Mouse (Mus musculus): ENCODE data around the gene Ttc7.

Gene Ttc7

GRCm38 (mm10) chr17:87368481-87368880, 85.8 kb downstream of the Ttc7 start:
- no peak for DNase-seq

- DNase-seq: peak in 1 of 2 experiments; percentile 23
These were observed 86.6 kb downstream of the Ttc7 start for GRCm38 (mm10) chr17:87369270-87369759.

GRCm38 (mm10) chr17:87372189-87372588, 89.5 kb downstream of the Ttc7 start:
- no peak for DNase-seq

- DNase-seq: no peak
These were observed 90.6 kb downstream of the Ttc7 start for GRCm38 (mm10) chr17:87373327-87373726.

GRCm38 (mm10) chr17:87375941-87376511, 93.3 kb downstream of the Ttc7 start:
- DNase-seq: no peak

- peak in 1 of 2 experiments; percentile 4 for DNase-seq
These were observed 94.3 kb downstream of the Ttc7 start for GRCm38 (mm10) chr17:87376831-87377471.

GRCm38 (mm10) chr17:87377536-87377935, 94.8 kb downstream of the Ttc7 start:
- no peak for DNase-seq

GRCm38 (mm10) chr17:87378354-87379159, 95.9 kb downstream of the Ttc7 start:
- no peak for DNase-seq

GRCm38 (mm10) chr17:87379160-87379624, 96.5 kb downstream of the Ttc7 start:
- DNase-seq: no peak

GRCm38 (mm10) chr17:87379821-87380220, 97.1 kb downstream of the Ttc7 start:
- no peak for DNase-seq

GRCm38 (mm10) chr17:87380681-87381080, 98.0 kb downstream of the Ttc7 start:
- DNase-seq: no peak

GRCm38 (mm10) chr17:87385835-87386234, 103.1 kb downstream of the Ttc7 start:
- DNase-seq: no peak

- DNase-seq: no peak
These were observed 104.4 kb downstream of the Ttc7 start for GRCm38 (mm10) chr17:87387068-87387467.

- no peak for DNase-seq
These were observed 108.6 kb downstream of the Ttc7 start for GRCm38 (mm10) chr17:87391242-87391641.

GRCm38 (mm10) chr17:87397088-87397487, 114.4 kb downstream of the Ttc7 start:
- DNase-seq: no peak

GRCm38 (mm10) chr17:87402444-87402843, 119.8 kb downstream of the Ttc7 start:
- DNase-seq: no peak

- no peak for DNase-seq
These were observed 120.8 kb downstream of the Ttc7 start for GRCm38 (mm10) chr17:87403462-87403861.

- no peak for DNase-seq
These were observed 122.9 kb downstream of the Ttc7 start for GRCm38 (mm10) chr17:87405576-87405975.

- DNase-seq: no peak
These were observed 124.0 kb downstream of the Ttc7 start for GRCm38 (mm10) chr17:87406646-87407045.

GRCm38 (mm10) chr17:87418082-87418481, 135.4 kb downstream of the Ttc7 start:
- DNase-seq: no peak

- DNase-seq: peak in 1 of 2 experiments; percentile 25
These were observed 144.8 kb downstream of the Ttc7 start, which contains the start of gene Stpg4 for GRCm38 (mm10) chr17:87427511-87427910. Gene Stpg4 (minus strand): TSS chr17:87427741.

- DNase-seq: no peak
These were observed 146.7 kb downstream of the Ttc7 start for GRCm38 (mm10) chr17:87429431-87429830.

All from cerebellum, postnatal 25 days (tissue).